Mouse (Mus musculus) mesoderm, embryonic 11.5 days (tissue): ENCODE measurements around the gene Atg4d.
A peak's percentile ranks its signal among the peaks of the same experiment; 100 is the strongest.
"Not testable (repeated sequence)": the region's sequence is repeated elsewhere in the genome, so short reads cannot be mapped to it uniquely, and the experiment has no call there.

Source experiments
- DNase-seq: peaks from one replicate; pipeline ENCODE4 v3.0.0-alpha.2; 2012; ENCODE audit warnings: low read depth, low spot score

Gene Atg4d

DNA sequence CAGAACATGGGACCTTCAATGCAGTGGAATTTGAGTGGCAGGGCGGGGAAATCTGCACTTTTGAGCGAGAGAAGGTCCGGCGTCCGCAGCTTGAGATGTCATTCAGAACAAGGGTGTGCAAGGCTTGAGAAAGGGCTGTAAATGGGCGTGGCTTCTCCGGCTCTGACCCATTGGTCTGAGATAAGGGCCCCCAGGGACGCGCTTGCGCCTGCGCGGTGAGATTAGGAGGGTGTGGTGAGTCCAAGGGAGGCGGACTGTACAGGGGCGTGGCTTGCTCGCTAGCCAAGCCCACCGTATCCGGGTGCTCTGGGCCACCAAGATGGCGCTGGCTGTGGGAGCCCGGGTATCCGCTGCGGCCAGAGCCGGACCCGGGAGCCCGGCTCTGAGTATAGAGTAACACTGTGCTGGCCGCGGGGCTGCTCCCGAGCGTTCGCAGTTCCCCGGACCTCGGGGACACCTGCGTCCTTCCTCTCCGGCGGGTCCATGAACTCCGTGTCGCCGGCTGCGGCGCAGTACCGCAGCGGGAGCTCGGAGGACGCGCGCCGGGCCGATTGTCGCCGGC is at the start of gene Atg4d:
Atg4d (plus strand) TSS at position 294 of the 562 bp plus-strand sequence.
- peak; percentile 100 for DNase-seq

DNA sequence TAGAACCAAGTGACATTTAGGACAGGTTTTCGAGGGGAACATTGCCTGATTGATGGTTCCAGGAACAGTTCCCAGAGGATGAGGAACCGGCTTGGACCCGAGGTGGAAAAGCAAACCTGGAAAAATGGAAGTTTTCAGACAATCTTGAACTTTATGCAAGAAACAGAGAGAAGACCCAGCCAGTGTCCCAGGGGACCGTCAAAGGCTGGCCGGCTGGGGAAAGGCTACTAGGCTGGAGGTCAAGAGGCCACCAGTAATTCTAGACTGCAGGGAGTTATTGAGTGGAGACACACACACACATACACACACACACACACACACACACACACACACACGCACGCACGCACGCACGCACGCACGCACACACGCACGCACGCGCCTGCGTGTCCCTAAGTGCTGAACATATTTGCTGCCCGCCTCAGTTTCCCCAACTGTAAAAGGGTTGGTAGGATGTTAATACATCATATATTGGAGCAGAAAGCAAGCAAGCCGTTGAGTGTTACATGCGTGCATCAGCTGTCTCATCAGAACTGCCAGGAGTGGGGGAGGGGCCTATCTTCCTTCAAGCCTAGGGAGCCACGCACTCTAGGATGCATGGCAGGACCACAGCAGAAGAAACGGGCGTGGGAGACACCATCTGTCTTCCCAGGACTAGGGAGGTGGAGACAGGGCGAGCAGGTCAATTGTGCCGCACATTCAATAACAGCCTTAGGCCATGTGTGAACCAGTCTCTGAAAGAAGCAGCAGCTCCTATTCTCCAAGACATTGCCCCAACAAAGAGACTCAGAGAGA is 48.8 kb upstream of the Atg4d start:
- DNase-seq, result no peak

DNA sequence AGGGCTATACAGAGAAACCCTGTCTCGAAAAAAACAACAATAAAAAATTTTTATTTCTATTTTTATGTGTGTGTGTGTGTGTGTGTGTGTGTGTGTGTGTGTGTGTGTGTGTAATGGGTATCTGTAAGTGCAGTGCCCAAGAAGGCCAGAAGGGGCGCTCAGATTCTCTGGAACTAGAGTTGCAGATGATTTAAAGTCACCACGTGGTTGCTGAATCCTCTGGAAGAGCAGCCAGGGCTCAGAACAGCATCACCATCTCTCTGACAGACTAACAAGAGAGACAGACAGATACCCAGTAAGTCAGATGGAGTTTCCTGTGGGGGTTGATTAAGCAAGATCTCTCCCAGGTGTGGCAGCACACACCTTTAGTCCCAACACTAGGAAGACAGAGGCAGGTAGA is 45.3 kb upstream of the Atg4d start:
- DNase-seq, result no peak

DNA sequence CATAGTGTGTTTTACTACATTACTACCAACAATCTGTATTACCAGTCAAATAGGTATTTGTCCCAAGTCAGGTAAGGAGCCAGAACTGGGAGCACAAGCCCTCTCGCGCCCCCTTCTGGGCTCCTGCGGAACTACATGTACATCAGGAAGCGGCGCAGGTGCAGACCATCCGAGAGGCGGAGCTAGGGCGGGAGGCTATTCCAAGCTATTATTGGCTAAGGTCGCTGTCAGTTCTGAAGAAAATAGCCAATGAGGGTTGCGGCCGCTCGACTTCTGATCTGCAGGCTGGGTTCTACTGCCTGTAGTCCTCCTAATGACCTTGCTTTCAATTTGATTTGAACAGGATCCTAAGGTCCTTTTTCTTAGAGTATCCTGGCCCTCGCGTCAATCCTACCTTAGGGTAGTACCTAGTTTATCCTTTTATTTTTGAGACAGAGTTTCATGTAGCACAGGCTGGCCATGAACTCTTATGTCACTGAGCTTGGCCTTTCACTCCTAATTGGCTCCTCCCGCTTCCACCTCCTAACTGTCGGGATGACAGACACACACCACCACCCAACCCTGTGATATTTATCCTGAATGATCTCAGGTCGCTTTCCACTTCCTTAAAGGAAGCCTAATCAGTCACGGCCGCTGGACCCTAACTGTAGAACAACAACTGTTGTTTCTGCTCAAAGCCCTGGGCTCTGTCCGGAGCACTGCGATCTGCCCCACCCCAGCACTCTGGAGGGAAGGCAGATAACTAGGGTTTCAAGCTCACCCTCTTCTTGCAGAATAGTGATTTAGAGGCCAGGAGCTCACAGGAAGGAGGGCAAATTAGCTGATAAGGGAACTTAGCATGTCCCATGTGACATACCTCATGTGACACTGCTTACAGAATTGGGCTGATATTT is 44.4 kb upstream of the Atg4d start:
- peak; percentile 92 for DNase-seq

DNA sequence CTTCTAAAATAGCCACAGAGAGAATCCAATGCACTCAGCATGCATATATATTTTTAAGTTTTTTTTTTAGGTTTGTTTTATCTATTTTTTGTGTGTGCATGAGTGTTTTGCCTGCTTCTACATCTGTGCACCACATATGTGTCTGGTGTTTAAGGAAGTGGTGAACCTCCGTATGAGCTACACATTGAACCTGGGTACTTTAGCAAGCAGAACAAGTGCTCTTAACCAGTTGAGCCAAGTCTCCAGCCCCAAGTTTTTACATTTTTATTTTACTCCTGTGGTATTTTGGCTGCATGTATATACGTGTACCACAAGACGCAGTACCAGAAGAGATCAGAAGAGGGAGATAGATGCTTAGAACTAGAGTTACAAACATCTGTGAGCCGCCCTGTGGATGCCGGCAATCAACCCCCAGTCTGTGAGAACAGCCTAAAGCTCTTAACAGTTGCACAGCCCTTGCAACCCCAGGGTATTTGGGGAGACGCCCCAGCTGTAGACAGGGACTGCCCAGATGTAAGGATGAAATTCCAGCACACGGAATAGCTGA is 43.6 kb upstream of the Atg4d start:
- peak; percentile 84 for DNase-seq

DNA sequence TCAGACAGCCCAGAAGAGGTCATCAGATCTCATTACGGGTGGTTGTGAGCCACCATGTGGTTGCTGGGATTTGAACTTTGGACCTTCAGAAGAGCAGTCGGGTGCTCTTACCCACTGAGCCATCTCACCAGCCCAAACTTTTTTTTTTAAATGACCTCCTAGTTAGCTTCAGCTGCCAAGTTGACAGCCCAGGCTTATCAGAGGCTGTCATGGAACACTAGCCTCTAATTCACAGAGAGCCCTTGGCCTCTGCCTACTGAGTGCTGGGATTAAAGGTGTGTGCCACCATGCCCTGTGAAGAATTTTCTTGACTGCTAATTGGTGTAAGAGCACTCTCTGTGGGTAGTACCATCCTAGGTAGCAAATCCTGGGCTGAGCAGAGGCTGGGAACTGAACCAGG is 41.6 kb upstream of the Atg4d start:
- DNase-seq, result not testable (repeated sequence)

DNA sequence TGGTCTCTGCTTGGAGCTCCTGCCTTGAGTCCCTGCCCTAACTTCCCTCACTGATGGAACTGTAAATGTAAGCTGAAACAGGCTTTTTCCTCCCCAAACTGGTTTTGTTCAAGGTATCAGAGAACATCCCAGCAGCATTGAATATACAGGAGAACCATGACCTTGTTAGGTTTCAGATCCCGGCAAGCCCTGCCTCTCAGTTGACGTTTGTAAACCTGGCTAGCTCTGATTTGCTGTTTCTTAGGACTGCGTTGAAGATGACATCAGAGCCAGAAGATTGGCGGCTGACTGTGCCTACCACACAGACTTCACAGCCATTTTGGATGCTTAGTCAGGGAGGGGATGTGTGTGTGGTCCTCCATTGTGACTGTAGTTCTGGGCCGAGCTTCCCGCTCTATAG is 41.2 kb upstream of the Atg4d start:
- no peak for DNase-seq

DNA sequence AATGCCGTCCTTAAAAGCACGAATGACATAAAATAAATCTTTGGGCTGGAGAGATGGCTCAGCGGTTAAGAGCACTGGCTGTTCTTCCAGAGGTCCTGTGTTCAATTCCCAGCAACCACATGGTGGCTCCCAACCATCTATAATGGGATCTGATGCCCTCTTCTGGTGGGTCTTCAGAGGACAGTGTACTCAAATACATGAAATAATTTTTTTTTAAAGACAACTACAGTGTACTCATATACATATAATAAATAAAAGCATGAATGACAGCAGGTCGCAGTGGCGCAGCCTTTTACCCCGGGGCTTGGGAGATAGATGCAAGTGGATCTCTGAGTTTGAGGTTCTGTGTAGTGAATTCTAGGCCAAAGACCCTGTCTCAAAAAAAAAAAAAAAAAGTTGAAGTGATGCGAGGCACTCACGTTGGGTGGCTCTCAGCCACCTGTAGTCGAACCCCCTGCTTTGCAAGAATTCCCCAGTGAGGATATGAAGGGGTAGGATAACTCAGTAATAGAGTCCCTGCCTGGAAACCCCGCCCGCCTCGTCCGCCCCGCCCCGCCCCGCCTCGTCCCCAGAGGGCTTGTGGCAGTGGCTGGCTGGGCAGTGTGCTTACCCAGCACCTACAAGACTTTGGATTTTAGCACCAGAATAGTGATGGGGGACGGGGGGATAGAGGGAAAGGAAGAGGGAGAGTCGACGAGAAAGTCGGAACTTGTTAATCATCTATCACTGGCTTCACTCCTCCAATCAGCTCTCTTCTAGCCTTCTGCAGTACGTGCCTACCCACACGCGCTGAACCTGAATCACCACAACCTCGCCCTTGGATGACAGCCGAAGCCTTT is 40.3 kb upstream of the Atg4d start:
- no peak for DNase-seq

DNA sequence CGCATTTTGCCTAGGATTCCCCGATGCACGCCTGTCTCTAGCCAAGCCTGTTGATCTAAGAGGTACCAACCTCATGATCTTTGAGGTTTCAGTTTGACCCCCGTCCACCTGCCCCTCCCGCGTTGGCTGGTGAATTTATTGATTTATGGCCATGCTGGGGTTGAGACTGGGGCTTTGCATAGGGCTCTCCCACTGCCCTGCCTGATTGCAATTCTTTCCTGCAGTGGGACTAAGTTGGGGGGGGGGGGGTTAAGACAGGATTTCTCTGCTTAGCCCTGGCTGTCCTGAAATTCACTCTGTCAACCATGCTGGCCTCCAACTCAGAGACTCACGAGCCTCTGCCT is 39.7 kb upstream of the Atg4d start:
- no peak for DNase-seq

DNA sequence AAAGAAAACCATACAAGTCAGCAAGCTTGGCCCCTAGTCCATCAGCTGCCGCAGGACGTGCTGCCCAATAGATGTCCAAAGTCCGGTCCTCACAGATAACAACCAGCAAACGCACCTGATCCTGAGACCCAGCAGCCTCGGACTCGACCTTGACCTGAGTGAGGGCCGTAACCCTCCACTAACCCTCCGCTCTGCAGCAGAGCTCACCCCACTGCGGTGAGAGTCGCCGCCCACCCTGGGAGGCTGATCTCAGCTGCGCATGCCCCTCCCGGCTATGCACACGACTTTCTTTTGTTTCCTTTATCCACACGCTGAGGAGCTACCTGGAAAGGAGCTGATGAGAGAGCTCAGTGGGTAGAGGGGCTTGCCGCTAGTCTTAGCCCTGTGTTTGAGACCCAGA is 37.8 kb upstream of the Atg4d start:
- DNase-seq, result no peak

DNA sequence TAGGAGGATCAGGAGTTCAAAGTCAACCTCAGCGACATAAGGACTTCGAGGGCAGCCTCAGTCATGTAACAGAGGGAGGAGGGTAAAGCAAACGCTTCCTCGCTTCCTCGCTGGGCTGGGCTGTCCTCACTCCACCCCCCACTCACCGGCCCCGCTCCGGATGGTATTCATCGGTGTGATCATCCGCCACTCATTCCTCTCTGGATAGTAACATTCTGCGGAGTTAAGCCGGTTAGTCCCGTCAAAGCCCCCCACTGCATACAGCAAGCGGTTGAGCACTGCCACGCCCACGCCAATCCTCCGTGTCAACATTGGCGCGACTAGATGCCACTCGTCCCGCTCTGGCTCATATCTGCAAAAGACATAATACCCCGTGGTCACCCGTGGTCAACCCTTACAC is 33.5 kb upstream of the Atg4d start:
- DNase-seq, result no peak

DNA sequence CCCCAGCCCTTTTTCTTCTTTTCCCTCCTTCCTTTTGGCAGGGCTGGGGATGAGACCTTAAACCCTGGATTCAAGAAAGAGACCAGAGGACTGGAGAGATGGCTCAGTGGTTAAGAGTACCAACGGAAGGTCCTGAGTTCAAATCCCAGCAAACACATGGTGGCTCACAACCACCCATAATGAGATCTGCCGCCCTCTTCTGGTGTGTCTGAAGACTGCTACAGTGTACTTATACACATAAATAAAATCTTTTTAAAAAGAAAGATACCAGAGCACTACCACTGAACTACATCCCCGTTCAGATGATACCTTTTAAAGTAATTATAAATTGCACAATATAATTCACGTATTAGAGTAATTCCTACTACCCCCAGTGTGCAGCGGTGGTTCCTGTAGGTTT is 32.2 kb upstream of the Atg4d start:
- DNase-seq, result no peak

DNA sequence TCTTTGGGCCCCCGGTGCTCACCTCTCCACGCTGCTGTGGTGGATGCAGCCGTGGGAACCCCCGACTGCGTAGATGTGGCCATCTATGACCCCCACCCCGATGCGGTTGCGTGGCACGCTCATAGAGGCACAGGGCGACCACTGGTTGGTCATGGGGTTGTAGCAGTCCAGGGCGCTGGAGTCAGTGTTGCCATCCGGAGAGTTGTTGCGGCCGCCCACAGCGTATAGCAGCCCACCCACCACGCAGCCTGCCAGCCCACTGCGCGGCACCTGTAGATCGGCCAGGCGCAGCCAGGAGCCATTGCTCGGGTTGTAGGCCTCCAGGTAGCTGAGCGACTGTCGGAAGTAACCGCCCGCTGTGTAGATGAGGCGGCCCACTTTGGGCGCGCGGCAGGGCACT is 31.7 kb upstream of the Atg4d start:
- no peak for DNase-seq

DNA sequence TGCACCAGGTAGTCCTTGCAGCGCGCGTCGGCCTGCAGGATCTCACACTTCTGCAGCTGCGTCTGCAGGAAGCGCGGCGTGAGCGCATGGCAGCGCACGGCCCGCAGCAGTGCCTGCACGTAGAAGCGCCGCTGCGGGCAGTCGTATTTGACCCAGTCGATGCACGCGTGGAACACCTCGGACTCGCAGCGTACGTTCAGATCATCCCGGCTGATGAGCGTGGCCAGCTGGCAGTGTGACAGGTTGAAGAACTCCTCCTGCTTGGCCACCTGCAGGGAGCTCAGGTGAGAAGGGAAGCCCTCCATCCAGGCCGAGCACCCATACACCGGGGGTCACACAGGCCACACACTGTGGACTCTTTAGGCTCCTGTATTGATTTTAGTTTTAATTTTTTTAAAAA is 31.3 kb upstream of the Atg4d start:
- DNase-seq, result no peak

DNA sequence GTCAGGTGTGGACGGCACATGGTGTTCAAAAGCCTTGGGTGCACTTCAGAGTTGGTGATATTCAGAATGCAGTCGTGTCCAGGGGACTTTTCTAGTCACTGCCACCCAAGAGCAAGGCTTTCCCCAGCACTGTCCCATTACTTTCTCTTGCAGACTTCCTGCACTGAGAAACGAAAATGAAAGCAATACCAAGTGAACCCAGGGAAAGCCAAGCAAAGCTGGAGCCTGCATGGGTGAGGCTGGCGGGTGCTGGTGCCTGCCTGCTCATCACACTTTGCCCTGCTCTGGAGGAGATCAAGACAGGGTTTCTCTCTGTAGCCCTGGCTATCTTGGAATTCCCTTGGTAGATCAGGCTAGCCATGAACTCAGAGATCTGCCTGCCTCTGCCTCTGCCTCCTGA is 29.8 kb upstream of the Atg4d start:
- no peak for DNase-seq

DNA sequence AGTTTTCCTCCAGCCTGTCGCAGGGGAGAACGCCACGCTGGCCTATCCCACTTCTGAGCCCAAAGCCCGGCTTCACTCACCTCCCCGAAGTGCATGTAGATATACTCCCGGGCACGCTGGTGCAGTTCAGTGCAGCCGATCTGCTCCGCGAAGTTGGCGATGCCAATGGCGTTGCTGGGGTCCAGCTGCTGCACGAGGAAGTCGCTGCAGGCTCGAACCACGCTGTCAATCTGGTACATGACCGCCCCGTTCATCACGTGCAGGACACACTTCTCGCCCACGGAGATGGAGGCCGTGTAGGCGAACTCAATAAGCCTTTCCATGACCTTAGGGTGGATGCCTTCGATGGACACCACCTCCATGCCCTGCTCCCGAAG is 28.1 kb upstream of the Atg4d start:
- no peak for DNase-seq

DNA sequence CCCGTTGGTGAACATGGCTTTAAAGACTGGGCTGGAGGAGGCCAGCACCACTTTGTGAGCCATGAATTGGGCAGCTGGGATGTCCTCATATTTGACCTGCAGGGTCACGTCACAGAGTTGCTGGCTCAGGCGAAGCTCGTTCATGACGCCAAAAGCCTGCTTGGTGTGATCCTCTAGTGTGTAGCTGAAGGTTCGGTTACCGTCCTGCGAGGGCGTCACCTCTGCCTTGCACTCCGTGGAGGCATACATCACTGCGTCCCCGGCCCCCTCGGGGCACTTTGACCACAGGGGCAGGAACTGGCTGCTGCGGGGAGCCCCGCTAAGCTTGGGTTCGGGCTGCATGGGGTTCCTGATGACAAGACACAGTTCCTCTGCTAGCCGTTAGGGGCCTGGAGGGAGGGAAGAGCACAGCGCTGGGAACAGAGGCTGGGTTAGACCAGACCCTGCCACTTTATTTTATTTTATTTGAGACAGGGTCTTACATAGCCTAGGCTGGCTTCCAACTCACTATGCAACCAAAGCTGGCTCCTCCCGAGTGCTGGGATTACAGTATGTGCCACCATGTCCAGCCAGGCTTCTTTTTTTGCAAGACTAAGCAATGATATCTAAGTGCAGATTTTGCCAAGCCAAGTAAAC is 27.6 kb upstream of the Atg4d start:
- DNase-seq, result no peak

DNA sequence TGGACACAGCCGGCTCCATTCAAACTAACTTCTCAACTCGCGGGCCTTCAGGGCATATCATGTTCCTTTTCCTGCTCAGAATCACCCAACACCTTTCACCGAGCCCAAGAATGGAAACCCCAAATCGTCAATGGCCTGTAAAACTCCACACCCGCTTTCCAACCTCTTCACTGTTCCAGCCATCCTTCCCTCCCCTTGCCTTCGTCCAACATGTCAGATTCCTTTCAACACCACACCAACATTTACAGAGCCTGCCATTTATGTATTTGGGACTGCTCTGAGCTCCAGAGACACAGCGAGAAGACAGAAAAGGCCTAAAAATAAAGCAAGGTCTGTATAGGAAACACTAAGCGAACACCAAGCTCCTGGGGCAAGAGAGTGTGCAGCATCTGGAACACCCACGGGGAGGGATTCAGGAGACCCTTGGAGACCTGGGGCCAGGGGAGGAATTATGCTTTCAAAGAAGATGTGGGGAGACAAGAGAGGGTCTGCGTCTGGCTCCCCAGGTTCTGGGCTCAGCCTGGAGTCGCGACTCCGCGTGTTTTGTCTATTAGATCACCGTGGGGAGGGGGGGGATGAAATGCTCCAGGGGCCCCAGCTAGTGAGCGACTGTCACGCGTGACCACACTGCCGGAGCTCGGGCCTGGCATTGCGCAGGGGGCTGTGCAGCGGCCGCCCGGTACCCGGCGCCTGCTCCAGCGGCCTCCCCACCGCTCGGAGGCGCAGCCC is 26.9 kb upstream of the Atg4d start:
- DNase-seq, result no peak

DNA sequence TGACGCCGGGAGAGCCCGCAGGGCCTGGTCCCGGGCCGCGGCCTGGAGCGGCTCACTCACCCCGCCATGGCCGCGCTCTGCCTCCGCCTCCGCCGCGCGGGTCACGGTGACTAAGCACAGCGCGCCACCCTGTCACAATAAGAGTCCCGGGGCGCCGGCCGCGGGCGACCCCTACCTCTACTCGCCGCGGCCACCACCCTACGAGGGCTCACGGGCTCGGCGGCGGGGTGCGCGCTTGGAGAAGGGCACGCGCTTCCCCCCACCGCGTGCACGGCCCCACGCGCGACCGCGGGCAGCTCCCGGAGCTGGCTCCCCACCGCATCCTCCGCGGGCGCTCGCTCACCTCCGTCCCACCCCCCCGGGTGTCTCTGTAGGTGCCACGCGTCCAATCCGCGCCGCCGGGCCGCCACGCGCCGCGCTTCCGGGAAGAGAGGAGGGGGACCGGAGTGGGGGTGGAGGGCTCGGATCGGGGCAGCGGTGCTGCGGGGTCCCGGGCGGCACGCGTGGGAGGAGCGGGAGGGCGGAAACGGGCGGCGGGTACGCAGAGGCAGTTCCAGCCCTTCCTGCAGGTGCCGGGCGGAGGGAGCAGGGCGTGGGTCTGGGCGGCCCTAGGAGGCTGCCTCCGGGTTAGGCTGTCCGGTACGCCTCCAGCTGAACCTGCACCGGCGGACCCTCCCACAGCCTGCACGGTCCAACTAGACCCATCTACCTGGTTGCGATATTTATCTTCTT is 26.2 kb upstream of the Atg4d start, which contains the start of gene Keap1:
Keap1 (minus strand) TSS at position 629 of the 732 bp plus-strand sequence.
- DNase-seq, result peak; percentile 81

DNA sequence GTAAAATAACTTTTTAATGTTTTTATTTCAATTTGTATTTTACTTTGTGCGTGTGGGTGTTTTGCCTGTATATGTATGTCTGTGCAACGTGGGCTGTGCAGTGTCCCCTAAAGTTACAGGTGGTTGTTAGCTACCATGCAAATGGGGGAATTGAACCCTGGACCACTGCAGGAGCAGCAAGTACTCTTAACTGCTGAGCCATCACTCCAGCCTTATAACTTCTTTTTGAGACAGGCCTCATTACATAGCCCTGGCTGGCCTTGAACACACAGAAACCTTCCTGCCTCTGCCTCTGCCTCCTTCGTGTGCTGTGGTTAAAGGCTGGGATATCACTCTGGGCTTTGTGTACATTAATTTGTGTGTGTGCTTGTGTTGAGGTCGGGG is 25.6 kb upstream of the Atg4d start:
- no peak for DNase-seq
